Mouse (Mus musculus): ENCODE data around the gene Btbd8.

DNA sequence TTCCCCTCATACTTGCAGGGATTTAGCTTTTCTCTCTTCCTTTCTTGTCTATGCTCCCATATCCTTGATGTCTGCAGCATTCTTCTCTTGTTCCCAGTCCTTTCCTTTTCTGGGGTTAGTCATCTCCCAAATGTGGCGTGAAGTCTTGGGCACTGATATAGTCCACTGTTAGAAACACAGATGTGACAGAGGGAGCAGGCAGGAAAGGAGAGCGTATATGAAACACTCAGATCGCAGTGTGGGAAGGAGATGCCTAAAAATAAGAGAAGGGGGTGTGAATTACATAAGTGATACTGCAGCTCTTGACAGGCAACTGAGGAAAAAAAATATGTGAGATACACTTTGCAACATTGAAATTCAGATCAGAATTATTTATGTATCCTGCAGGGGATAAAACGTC lies 32.4 kb upstream of the Btbd8 start:
- TF ChIP-seq POLR2A (IDR thresholded peaks at IDR 0.05; ENCODE audit: borderline replicate concordance, low read depth, low read length) (no peak), CTCF (IDR thresholded peaks at IDR 0.05; ENCODE audit: low read depth, low read length) (no peak)
